Mouse (Mus musculus): ENCODE results near the gene Zbtb18. TPM values are rescaled to one million over a fixed set of nuclear protein-coding genes. Genes with fewer than 3 reads are reported as not detected.

Zbtb18 gene
- polyA plus RNA-seq, 1 experiment = not detected

DNA sequence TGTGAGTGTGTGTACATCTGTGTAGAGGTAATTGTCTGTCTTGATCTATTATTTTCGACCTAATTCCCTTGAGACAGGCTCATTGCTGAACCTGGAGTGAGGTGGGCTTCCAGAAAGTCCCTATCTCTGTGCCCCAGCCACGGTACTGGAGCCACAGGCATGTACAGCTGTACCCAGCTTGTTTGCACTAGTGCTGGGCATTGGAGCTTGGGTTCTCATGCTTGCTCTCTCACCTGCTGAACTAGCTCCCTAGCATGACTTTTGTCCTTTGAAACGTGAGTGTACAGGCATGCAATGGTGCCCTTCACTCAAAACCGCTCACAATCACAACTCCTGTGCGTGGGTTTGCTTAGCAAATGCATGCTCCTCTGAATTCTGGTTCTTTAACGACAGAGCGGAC is 42.1 kb downstream of the Zbtb18 start:
- no peak for TF ChIP-seq CTCF (IDR thresholded peaks at IDR 0.05; ENCODE audit: insufficient read depth, low read depth, low read length)
- no peak for TF ChIP-seq POLR2A (IDR thresholded peaks at IDR 0.05; ENCODE audit: insufficient read depth, low read depth, low read length)
- Histone ChIP-seq H3K27ac (ENCODE audit: insufficient read depth, low read depth, low read length) (no peak overlapping the region), H3K4me1 (ENCODE audit: control insufficient read depth, insufficient read depth, low read length) (no peaks in the 10 kb centered on the region), H3K4me3 (ENCODE audit: insufficient read depth, low read depth, low read length) (no peak overlapping the region)
- 63% methylated on average over 7 of the region's 7 CpGs for WGBS

DNA sequence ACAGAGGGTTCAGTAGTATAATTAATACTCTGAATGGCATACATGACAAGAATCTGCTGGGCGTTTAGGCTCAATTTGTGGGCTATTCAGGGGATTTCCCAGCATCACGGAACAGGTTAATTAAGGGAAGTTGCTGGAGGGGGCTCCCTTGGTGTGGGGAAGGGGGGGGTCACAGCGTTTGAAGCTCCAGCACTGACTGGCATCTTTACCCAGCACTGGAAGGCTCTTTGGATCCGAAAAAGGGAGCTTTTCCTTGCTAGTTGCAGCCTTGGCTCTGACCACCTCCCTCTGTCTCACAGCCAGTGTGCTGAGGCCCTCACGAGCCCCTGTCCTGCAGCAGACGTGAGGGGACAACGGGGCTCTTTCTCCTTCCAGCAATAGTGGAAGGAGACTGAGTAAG is 42.5 kb downstream of the Zbtb18 start:
- WGBS = 36% methylated on average over 7 of the region's 7 CpGs
- H3K4me3 ChIP-seq (ENCODE audit: insufficient read depth, low read depth, low read length) = no peak overlapping the region
- TF ChIP-seq CTCF (IDR thresholded peaks at IDR 0.05; ENCODE audit: insufficient read depth, low read depth, low read length) (no peak), POLR2A (IDR thresholded peaks at IDR 0.05; ENCODE audit: insufficient read depth, low read depth, low read length) (no peak)
- H3K27ac ChIP-seq (ENCODE audit: insufficient read depth, low read depth, low read length) = no peak overlapping the region
- H3K4me1 ChIP-seq (ENCODE audit: control insufficient read depth, insufficient read depth, low read length) = no peaks in the 10 kb centered on the region

DNA sequence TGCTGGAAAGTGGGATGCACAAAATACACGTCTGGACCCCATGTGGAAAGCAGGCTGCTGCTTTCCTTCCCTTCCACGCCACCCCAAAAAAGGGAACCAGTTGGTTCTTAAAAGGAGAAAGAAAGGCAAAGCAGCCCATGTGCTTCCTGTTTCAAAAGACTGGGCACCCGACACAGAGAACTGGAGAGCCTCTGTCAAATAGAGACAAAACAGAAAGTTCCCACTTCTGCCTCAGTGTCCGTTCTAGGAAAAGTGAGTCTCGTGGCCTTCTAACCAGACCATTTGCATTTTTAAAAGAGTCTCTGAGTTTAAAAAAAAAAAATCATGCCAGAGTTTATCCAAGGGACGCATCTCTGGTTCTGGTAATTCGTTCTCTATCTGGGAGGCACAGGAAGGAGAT is 47.7 kb downstream of the Zbtb18 start:
- 85% methylated on average over 7 of the region's 7 CpGs for WGBS
- TF ChIP-seq POLR2A (IDR thresholded peaks at IDR 0.05; ENCODE audit: insufficient read depth, low read depth, low read length) (no peak), CTCF (IDR thresholded peaks at IDR 0.05; ENCODE audit: insufficient read depth, low read depth, low read length) (no peak)
- no peak overlapping the region for H3K27ac ChIP-seq (ENCODE audit: insufficient read depth, low read depth, low read length)
- no peak overlapping the region for H3K4me3 ChIP-seq (ENCODE audit: insufficient read depth, low read depth, low read length)
- H3K4me1 ChIP-seq (ENCODE audit: control insufficient read depth, insufficient read depth, low read length) = no peaks in the 10 kb centered on the region

DNA sequence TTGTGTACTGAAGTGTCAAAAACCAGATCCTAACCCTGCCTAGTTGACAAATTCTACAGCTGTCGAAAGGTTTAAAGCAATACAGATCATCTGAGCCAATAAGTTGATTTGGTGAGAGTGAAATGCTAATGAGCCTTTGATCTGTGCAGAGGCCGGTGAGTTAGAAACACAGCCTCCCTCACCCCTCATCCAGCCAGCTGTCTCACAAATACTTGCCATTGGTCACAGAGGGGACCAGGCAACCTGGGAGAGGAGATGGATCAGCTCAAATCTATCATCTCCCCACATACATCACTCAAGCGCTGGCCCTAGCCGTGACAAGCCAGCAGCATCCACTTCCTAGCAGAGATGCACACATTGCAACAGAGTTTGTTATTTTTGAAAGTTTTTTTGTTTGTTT is 48.7 kb downstream of the Zbtb18 start:
- Histone ChIP-seq H3K27ac (ENCODE audit: insufficient read depth, low read depth, low read length) (no peak overlapping the region), H3K4me1 (ENCODE audit: control insufficient read depth, insufficient read depth, low read length) (no peaks in the 10 kb centered on the region), H3K4me3 (ENCODE audit: insufficient read depth, low read depth, low read length) (no peak overlapping the region)
- 82% methylated on average over 4 of the region's 4 CpGs for WGBS
- no peak for TF ChIP-seq POLR2A (IDR thresholded peaks at IDR 0.05; ENCODE audit: insufficient read depth, low read depth, low read length)
- TF ChIP-seq CTCF (IDR thresholded peaks at IDR 0.05; ENCODE audit: insufficient read depth, low read depth, low read length) = no peak

DNA sequence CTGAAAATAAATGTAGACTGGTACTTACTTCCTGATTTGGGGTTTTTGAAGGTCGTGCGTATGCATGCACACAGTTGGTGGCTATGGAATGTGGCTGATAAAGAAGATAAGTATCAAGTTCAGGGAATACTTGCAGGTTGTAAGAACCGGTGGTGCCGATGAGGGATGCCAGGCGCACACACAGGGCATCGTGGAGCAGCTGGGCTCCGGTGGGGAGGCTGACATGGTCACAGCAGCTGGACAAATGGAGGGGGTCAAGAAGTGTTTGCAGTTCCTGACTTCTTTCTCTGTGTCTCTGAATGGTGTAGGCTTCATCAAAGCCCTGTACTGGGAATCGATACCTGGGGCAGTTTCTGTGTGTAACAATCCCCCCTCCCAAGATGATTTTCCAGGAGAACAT is 49.1 kb downstream of the Zbtb18 start:
- H3K27ac ChIP-seq (ENCODE audit: insufficient read depth, low read depth, low read length) = no peak overlapping the region
- H3K4me3 ChIP-seq (ENCODE audit: insufficient read depth, low read depth, low read length) = no peak overlapping the region
- 90% methylated on average over 8 of the region's 8 CpGs for WGBS
- TF ChIP-seq POLR2A (IDR thresholded peaks at IDR 0.05; ENCODE audit: insufficient read depth, low read depth, low read length) (no peak), CTCF (IDR thresholded peaks at IDR 0.05; ENCODE audit: insufficient read depth, low read depth, low read length) (no peak)
- no peaks in the 10 kb centered on the region for H3K4me1 ChIP-seq (ENCODE audit: control insufficient read depth, insufficient read depth, low read length)

DNA sequence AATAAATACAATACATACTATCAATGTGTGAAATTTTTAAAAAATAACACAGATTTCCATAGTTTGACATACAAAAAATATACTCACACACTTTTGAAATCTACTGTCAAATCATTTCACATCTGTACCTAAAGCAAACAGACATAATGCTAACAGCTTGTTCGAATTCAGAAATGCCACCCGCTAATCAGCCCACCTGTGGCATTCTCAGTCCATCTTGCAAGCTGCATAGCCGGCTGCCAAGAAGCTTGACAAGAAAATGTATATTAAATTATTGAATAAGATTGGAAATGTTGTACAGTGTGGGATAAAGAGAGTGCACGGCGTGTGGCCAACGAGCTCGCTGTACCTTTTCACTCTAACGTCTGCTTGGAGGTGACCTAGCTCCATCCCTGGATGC is 52.2 kb downstream of the Zbtb18 start:
- no peaks in the 10 kb centered on the region for H3K4me1 ChIP-seq (ENCODE audit: control insufficient read depth, insufficient read depth, low read length)
- TF ChIP-seq CTCF (IDR thresholded peaks at IDR 0.05; ENCODE audit: insufficient read depth, low read depth, low read length) (no peak), POLR2A (IDR thresholded peaks at IDR 0.05; ENCODE audit: insufficient read depth, low read depth, low read length) (no peak)
- 90% methylated on average over 8 of the region's 8 CpGs for WGBS
- H3K4me3 ChIP-seq (ENCODE audit: insufficient read depth, low read depth, low read length) = no peak overlapping the region
- no peak overlapping the region for H3K27ac ChIP-seq (ENCODE audit: insufficient read depth, low read depth, low read length)

DNA sequence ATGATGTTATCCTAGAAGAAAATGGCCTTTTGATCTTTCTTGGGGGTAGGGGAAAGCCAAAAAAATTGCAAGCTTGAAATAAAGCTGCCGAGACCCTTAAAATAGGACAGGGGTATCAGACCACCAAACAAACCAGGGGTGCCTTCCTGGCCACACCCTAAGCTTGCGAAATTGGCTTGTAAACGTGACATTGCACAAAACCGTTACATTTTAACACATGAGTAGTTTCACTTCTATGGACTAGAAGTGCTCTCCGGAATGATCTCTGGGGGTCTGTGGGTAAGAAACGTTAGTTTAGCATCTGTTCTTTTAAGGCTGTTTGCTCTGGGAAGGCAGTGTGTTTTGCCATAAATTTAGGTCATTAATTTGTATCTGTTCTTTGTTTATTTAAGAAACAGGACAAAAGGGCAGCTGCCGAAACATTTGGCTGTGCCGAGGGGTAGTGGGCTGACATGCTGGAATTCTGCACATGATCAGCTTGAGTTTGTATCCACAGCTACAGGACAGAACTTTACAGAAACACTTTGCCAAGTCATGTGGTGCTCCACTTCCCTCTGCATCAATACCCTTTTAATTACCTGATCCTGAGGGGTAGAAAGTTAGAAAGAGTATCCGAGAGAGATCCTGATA is 52.9 kb downstream of the Zbtb18 start:
- H3K4me3 ChIP-seq (ENCODE audit: insufficient read depth, low read depth, low read length) = no peak overlapping the region
- 47% methylated on average over 9 of the region's 9 CpGs for WGBS

More for the DNA sequence above, 52.9 kb downstream of the Zbtb18 start:
- no peak for TF ChIP-seq POLR2A (IDR thresholded peaks at IDR 0.05; ENCODE audit: insufficient read depth, low read depth, low read length)
- TF ChIP-seq CTCF (IDR thresholded peaks at IDR 0.05; ENCODE audit: insufficient read depth, low read depth, low read length) = no peak
- no peak overlapping the region for H3K27ac ChIP-seq (ENCODE audit: insufficient read depth, low read depth, low read length)
- H3K4me1 ChIP-seq (ENCODE audit: control insufficient read depth, insufficient read depth, low read length) = no peaks in the 10 kb centered on the region

Other genes starting within 250 kb of the Zbtb18 start
- 195 and 204 TPM in 2 replicates for gene Akt3, start 184.1 kb upstream of the Zbtb18 start, polyA plus RNA-seq (2012; ENCODE audit: insufficient read depth, insufficient read length, low replicate concordance, missing spikeins)

Measured in olfactory bulb, adult 2 months (tissue).